Mouse (Mus musculus) layer of hippocampus, adult 9-11 months (tissue): ENCODE data around the gene Ubfd1.
A peak's percentile ranks its signal among the peaks of the same experiment; 100 is the strongest.
"Not testable (repeated sequence)": the region's sequence is repeated elsewhere in the genome, so short reads cannot be mapped to it uniquely, and the experiment has no call there.

Experiments used
- DNase-seq: peaks from one replicate; pipeline ENCODE4 v3.0.0; 2022

The Ubfd1 gene

DNA sequence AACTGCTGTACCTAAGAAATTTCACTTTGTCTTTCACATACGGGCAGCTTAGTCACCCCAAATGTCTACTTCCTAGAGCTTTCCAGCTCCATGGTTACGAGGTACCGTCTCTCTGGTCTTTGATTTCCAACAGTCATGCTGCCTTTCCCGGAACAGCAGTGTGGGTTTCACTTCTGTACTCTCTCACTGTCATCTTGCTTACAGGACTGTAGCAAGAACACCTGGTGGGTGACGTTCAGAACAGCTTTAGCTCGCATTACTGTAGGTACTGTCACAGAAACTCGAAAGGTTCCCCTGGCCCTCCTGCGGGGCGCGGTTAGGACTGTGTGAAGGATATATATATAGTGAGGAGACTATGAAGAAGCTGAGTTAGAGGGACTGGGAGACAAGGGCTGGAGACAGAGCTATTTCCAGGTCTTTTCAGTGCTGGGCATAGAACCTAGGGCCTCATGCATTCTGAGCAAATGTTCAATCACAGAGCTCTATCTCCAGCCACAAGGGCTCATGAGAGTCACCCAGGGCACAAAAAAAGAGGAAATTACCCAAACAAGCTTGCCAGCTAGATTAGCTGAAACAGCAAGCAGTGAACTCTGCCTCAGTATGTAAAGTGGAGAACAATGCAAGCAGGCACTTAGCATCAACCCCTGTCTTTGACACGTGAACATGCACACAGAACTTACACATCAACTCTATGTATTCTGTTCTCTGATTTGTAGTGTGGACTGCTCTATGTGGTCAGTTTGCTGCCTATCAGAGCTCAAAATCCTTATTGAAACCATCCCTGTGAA, 20.4 kb downstream of the Ubfd1 start:
- no peak for DNase-seq

DNA sequence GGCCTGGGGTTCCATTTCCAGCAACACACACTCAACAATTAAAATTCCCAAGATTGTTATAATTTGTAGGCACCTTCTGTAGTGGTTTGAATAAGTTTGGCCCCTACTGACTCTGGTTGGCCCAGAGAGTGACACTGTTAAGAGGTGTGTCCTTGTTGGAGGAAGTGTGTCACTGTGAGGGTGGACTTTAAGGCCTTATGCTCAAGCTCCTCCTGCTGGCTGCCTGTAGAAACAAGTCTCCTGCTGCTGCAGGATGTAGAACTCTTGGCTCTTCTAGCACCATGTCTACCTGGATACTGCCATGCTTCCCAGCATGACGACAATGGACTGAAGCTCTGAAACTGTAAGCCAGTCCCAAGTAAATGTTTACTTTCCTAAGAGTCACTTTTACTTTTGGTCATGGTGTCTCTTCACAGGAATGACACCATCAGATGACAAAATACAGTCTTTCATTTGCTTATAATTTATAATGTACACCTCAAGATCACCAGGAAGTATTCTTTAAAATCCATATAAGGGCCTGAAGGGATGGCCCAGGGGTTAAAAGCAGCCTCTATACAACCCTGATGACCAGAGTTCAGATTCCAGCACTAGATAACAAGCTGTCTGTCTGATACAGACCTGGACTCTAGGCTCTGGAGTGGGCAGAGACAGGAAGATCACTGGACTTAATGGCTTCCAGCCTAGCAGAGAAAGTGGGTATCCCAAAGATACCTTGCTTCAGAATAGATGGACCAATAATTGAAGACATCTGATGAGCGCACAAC, 27.8 kb downstream of the Ubfd1 start:
- no peak for DNase-seq

DNA sequence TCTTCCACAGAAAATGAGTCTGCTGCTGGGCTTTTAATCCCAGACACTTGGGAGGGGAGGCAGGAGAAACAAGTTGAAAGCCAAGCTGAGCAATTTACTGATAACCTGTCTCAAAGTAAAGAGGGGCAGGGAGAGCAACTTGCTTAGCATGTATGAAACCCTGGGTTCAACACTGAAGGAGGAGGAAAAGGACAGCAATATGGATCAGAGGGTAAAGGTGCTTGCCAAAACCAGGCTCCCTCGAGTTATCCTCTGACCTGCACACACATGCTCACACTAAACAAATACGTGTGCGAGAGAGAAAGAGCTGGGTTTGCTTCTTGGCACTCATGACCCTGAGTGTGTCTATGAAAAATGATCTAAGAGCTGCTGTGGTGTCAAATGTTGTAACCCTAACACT, 31.0 kb downstream of the Ubfd1 start:
- no peak for DNase-seq

GRCm38 (mm10) chr7:122099222-122099621, 32.2 kb downstream of the Ubfd1 start:
- DNase-seq = no peak

DNA sequence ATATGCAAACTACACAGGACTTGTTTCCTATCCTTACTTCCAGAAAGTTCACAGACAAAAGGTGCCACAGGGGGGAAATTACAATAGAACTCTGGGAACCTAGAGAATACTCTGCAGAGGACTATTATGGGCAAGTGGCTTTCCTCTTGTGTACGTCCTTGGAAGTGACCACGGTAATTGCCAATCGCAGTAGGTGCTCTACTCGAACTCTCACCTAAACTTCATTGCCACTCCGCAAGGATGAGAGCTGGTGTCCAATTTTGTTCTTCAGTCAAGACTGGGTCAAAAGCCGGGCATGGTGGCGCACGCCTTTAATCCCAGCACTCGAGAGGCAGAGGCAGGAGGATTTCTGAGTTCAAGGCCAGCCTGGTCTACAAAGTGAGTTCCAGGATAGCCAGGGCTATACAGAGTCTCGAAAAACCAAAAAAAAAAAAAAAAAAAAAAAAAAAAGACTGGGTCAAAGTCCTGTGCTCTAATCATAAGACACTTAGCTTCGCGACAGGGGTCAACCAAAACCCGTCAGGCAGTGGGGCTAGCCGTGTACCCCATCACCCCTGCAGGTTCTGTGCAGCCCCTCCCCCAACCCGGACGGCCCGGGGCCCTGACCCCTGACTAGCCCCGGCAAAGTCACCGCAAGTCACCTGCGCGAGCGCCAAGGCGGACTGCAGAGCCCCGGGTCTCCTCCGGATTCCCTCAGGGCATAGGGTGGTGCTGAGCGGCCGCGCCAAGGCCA, 34.2 kb downstream of the Ubfd1 start:
- not testable (repeated sequence) for DNase-seq

GRCm38 (mm10) chr7:122101747-122102244, 34.8 kb downstream of the Ubfd1 start, which contains the start of gene Ndufab1:
Ndufab1 (minus strand) TSS chr7:122101886.
- DNase-seq = peak; percentile 86

- DNase-seq = no peak
Measured at GRCm38 (mm10) chr7:122108206-122108605, 41.2 kb downstream of the Ubfd1 start.

DNA sequence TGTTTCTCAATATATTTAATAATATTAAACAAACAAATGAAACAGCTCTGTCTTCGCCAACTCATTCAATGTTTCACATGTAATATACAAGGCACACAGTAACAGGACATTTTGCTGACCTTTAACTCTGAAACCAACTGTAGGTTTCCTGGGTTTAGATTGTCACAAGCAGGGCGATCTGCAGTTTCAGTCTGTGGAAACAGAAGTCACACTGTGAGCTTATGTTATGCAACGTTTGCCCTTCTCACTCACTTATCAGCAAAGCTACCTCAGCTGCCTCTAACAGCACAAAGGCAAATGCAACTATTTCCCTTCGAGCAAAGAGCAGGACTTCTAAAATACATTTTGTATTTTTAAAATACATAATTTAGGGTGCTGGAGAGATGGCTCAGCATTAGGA, 56.5 kb downstream of the Ubfd1 start:
- DNase-seq = no peak

DNA sequence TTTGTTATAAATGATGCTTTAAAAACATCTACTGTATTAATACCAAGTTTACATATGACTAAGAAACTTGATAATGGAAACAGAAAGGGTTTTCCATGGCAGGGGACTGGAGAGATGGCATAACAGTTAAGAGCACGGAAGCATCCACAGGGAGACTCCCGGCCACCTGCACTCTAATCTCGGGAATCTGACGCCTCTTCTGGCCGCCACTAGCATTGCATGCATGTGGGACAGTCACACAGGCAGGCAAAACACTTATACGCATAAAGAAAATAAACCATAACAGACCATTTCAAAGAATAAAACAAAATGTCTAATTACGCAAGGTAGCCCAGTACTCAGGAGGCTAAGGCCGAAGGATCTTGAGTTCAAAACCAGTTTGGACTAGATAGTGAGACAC, 58.7 kb downstream of the Ubfd1 start:
- no peak for DNase-seq

GRCm38 (mm10) chr7:122126946-122127345, 60.0 kb downstream of the Ubfd1 start:
- DNase-seq = no peak
